ENCODE assay signal across 12 mouse cellular contexts in genomic region chrX:157305193-157305851, GRCm38 (mm10).
DNase-seq lines count a peak whose midpoint lies in the region; ATAC-seq lines count a peak whose summit lies in the region.
"Had no signal": no experiment of that assay in that cellular context is flagged by ENCODE, and none has a peak within 500 bp of the region (broad histone marks: within the 10 kb centered on the region; RNA-seq: fewer than 3 reads in every experiment).

No protein-coding gene starts in this region.

- intact Hi-C loops in left cerebral cortex, postnatal 4 days (cut with DNase I): loop anchor here (10.0 kb wide), 1 partner anchor 1681 kb away; the partner anchor contains the start of genes Gm15155 and Ptchd1

- ATAC-seq in cerebellum, adult (ENCODE audit: insufficient number of reproducible peaks, low FRiP score, low TSS enrichment): peak; percentile 54; the same call in 1 of the 2 replicates
- ATAC-seq: intestine, postnatal 0 days had no signal

- DNase-seq in left cerebral cortex, postnatal 4 days: peak; percentile 32
- no peak for DNase-seq in left cerebral cortex, adult 9 months (ENCODE audit: low spot score in 2 of 2)
- DNase-seq in cerebellum, postnatal 25 days: peak; percentile 19 to 67
- peak; percentile 3 for DNase-seq in retina, postnatal 7 days (ENCODE audit: low read depth, low spot score)
- no peak for DNase-seq in adipocyte (ENCODE audit: low spot score)
- DNase-seq in urinary bladder, postnatal 36 days (ENCODE audit: low spot score in 2 of 2): no peak
- DNase-seq: gastrocnemius, postnatal 14 days; kidney, postnatal 36 days; liver, embryonic 13.5 days; lung, postnatal 14 days had no signal

Comparison
In these comparisons a context has a peak if more than half of its experiments do, and no peak if none do; other contexts are left out.
1. DNase-seq: peak in left cerebral cortex, postnatal 4 days (single experiment), cerebellum, postnatal 25 days (2 of 2) and retina, postnatal 7 days (single experiment); none in left cerebral cortex, adult 9 months (0 of 2), adipocyte (single experiment) and urinary bladder, postnatal 36 days (0 of 2).